Mouse (Mus musculus) ES-Bruce4 (cell line): ENCODE results near the gene Zc3h15. TPM values are rescaled to one million over a fixed set of nuclear protein-coding genes. Genes with fewer than 3 reads are reported as not detected.
A peak's percentile ranks its signal among the peaks of the same experiment; 100 is the strongest.

ENCODE experiments used
- H3K27ac ChIP-seq: 2 replicates; pipeline ENCODE4 v1.5.1; 2012; ENCODE audit warnings: low read length, inconsistent platforms; ENCODE audit not compliant: insufficient read depth
- H3K27me3 ChIP-seq: 2 replicates; pipeline ENCODE4 v1.6.1; 2012; ENCODE audit warnings: mild to moderate bottlenecking, low read length, inconsistent platforms; ENCODE audit not compliant: control insufficient read depth, poor library complexity, insufficient read depth, severe bottlenecking
- H3K36me3 ChIP-seq: 2 replicates; pipeline ENCODE4 v1.6.1; 2012; ENCODE audit warnings: inconsistent platforms, mild to moderate bottlenecking, low read length, moderate library complexity; ENCODE audit not compliant: control insufficient read depth, poor library complexity, insufficient read depth, severe bottlenecking
- H3K4me1 ChIP-seq: one replicate; pipeline ENCODE4 v1.8.1; 2011; ENCODE audit warnings: low read length; ENCODE audit not compliant: control insufficient read depth, insufficient read depth
- H3K4me3 ChIP-seq: 2 replicates; pipeline ENCODE4 v1.5.1; 2011; ENCODE audit warnings: low read depth, mild to moderate bottlenecking, low read length
- H3K9ac ChIP-seq: 2 replicates; pipeline ENCODE4 v1.6.1; 2012; ENCODE audit warnings: low read depth, mild to moderate bottlenecking, inconsistent platforms; ENCODE audit not compliant: poor library complexity, severe bottlenecking
- H3K9me3 ChIP-seq: replicated peaks from 2 replicates; pipeline ENCODE4 v1.6.1; 2012; ENCODE audit warnings: mild to moderate bottlenecking, low read length, inconsistent platforms; ENCODE audit not compliant: control insufficient read depth, poor library complexity, insufficient read depth, severe bottlenecking
- CTCF ChIP-seq: IDR thresholded peaks from one replicate; pipeline ENCODE4 v1.8.1; 2011; ENCODE audit warnings: low read depth, low read length
- EP300 ChIP-seq: IDR thresholded peaks from 2 replicates; pipeline ENCODE4 v1.6.1; 2011; ENCODE audit warnings: low read depth, low read length; ENCODE audit not compliant: insufficient read depth
- POLR2A ChIP-seq: IDR thresholded peaks from one replicate; pipeline ENCODE4 v1.8.1; 2011; ENCODE audit warnings: low read length; ENCODE audit not compliant: insufficient read depth
- polyA plus RNA-seq: library from polyadenylated mRNA; stranded (reverse); fragments of >200 nt; gene quantifications from 2 replicates; pipeline ENCODE4 v1.2.4, GENCODE M21; 2011; ENCODE audit warnings: low read depth; ENCODE audit not compliant: missing spikeins, insufficient read depth, insufficient read length

Zc3h15 gene
- polyA plus RNA-seq, 1 experiment: 191 TPM

GRCm38 (mm10) chr2:83625226-83626108 is 18.8 kb upstream of the Zc3h15 start:
- TF ChIP-seq CTCF: peak; percentile 86
- TF ChIP-seq EP300: no peak
- no peak for TF ChIP-seq POLR2A
- no peaks in the 10 kb centered on the region for H3K27me3 ChIP-seq
- H3K9ac ChIP-seq: no peak overlapping the region
- H3K4me3 ChIP-seq: no peak overlapping the region
- no peaks in the 10 kb centered on the region for H3K9me3 ChIP-seq
- H3K27ac ChIP-seq: no peak overlapping the region
- H3K4me1 ChIP-seq: no peaks in the 10 kb centered on the region
- H3K36me3 ChIP-seq: no peaks in the 10 kb centered on the region

GRCm38 (mm10) chr2:83626881-83627280 is 17.4 kb upstream of the Zc3h15 start:
- Histone ChIP-seq H3K4me1 (no peaks in the 10 kb centered on the region), H3K9ac (no peak overlapping the region), H3K27ac (no peak overlapping the region), H3K27me3 (no peaks in the 10 kb centered on the region; the same call in 1 of the 2 replicates), H3K4me3 (no peak overlapping the region), H3K36me3 (no peaks in the 10 kb centered on the region), H3K9me3 (no peaks in the 10 kb centered on the region)
- TF ChIP-seq POLR2A (no peak), EP300 (no peak), CTCF (no peak)

DNA sequence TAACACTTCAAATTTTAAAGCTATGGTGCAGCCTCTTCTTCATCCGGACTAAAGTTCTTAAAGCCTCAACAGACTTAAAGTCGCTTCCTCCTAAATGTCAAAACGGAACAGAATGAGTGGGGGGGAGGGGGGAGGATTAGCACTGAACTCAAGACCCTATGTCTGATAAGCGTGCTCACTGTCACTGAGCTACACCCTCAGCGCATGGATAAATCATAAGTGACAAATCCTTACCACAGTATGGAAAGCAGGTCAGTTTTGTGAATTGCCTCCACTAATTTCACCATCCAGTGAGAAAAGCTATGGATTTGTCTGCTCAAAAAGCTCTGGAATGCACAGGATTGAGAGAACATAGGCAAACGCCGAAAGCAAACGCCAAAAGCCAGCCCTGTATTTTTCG is 16.7 kb upstream of the Zc3h15 start:
- H3K27ac ChIP-seq: no peak overlapping the region
- no peaks in the 10 kb centered on the region for H3K36me3 ChIP-seq
- H3K4me3 ChIP-seq: no peak overlapping the region
- no peaks in the 10 kb centered on the region; the same call in 1 of the 2 replicates for H3K27me3 ChIP-seq
- TF ChIP-seq CTCF: no peak
- no peaks in the 10 kb centered on the region for H3K9me3 ChIP-seq
- no peaks in the 10 kb centered on the region for H3K4me1 ChIP-seq
- no peak overlapping the region for H3K9ac ChIP-seq

- Histone ChIP-seq H3K36me3 (no peaks in the 10 kb centered on the region), H3K4me3 (no peak overlapping the region), H3K27ac (no peak overlapping the region), H3K4me1 (no peaks in the 10 kb centered on the region), H3K9me3 (no peaks in the 10 kb centered on the region), H3K27me3 (no peaks in the 10 kb centered on the region; the same call in 1 of the 2 replicates), H3K9ac (no peak overlapping the region)
- TF ChIP-seq POLR2A: no peak
- TF ChIP-seq CTCF: no peak
- no peak for TF ChIP-seq EP300
Measured at GRCm38 (mm10) chr2:83627932-83628331, 16.3 kb upstream of the Zc3h15 start.

- Histone ChIP-seq H3K36me3 (no peaks in the 10 kb centered on the region; the same call in 1 of the 2 replicates), H3K4me1 (peaks cover 3% of the 10 kb centered on the region)
- TF ChIP-seq POLR2A: no peak
- TF ChIP-seq CTCF: no peak
- no peak for TF ChIP-seq EP300
Measured at GRCm38 (mm10) chr2:83641993-83642392, 2.2 kb upstream of the Zc3h15 start.

GRCm38 (mm10) chr2:83648916-83649315 is 4.7 kb downstream of the Zc3h15 start:
- peaks cover 7% of the 10 kb centered on the region for H3K36me3 ChIP-seq
- peaks cover 3% of the 10 kb centered on the region for H3K4me1 ChIP-seq
- H3K9me3 ChIP-seq: no peaks in the 10 kb centered on the region
- TF ChIP-seq CTCF: no peak
- TF ChIP-seq EP300: no peak
- no peak for TF ChIP-seq POLR2A
- no peak overlapping the region for H3K27ac ChIP-seq
- no peak overlapping the region for H3K4me3 ChIP-seq
- no peak overlapping the region for H3K9ac ChIP-seq
- H3K27me3 ChIP-seq: no peaks in the 10 kb centered on the region

More at GRCm38 (mm10) chr2:83641993-83642392, 2.2 kb upstream of the Zc3h15 start:
- Histone ChIP-seq H3K27me3 (no peaks in the 10 kb centered on the region), H3K27ac (no peak overlapping the region), H3K9ac (no peak overlapping the region), H3K4me3 (no peak overlapping the region), H3K9me3 (no peaks in the 10 kb centered on the region)
